Mouse (Mus musculus) CD8-positive naive resting alpha-beta T cell, adult 57 days (primary cell): Measurements from ENCODE around the gene Higd1c. TPM values are rescaled to one million over a fixed set of nuclear protein-coding genes. Genes with fewer than 3 reads are reported as not detected.

Experiments
- total RNA-seq: library from RNA; stranded (reverse); gene quantifications from one replicate; pipeline ENCODE4 v1.2.4, GENCODE M21; 2023

Higd1c gene
- total RNA-seq = not detected

DNA sequence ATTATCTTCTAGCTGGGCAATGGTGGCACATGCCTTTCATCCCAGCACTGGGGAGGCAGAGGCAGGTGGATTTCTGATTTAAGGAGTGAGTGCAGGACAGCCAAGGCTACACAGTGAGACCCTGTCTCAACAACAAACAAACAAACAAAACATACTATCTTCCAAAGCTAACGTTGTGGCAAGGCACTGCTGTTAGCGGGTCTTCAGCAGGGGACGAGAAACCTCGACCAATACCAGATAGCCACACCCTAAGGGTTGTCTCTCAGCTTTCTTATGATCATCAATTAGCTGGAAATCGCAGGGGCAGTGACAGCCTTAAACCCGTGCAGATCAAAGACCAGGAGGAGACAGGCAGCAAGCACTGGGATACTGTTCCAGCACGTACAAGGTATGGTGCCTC is at the start of gene Higd1c:
Gene Higd1c, plus strand, starts transcription at position 301 of the 400 bp plus-strand sequence.

DNA sequence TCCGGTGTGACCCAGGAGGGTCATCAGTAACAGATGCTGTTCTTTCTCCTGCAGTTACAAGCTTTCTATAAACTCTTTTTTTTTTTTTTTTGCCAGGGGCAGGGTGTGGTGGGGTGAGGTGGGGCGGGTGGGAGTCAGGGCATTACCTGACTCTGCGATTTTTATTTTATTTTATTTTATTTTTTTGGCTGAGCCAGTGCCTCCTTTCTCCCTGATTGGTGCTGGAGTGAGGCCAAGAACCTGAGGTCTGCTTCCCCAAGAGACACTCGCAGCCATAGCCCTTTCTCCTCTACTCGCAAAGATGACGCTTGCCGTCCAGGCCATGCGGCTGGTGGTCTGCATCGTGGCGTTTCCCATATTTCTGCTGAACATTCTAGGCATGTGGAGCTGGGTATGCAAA is 29.7 kb upstream of the Higd1c start, which contains the start of gene Mettl7a3:
Gene Mettl7a3, plus strand, starts transcription at position 301 of the 400 bp plus-strand sequence.

DNA sequence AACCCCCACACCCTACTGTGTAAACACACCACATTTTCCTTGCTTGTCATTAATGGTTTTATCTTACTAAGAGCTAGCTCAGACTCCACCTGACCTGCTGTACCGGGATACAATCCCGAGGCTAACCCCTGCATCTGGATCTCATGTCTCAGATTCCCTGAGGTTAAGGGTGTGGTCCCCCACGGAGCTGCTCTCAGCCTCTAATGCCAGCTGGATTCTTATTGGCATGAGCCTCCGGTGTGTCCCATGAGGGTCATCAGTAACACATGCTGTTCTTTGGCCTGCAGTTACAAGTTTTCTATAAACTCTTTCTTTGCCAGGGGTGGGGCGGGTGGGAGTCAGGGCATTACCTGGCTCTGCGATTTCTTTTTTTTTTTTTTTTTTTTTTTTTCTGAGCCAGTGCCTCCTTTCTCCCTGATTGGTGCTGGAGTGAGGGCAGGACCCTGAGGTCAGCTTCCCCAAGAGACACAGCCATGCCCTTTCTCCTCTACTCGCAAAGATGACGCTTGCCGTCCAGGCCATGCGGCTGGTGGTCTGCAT is 11.6 kb upstream of the Higd1c start, which contains the start of the genes Methig1 and Mettl7a2:
Gene Methig1, plus strand, starts transcription at position 439 of the 540 bp plus-strand sequence.
Gene Mettl7a2, plus strand, starts transcription at position 490 of the 540 bp plus-strand sequence.

DNA sequence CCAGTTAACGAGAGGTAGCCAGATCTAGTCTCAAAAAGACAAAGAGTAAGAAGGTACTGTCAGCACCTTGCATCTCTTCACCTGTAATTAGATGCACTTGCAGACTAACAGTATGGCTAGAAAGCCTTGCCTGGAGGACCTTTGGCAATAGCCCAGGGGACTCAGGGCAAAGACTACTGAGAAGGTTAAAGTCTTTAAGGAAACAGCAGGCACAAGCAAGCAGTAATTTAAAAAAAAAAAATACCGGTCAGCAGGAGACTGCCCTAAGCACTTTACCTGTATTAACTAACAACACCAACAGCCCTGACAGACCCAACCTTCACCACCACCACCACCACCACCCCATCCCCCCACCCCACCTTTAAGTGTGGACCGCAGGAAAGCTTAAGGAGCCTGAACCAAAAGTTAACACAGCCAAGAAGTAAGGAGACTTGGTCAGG is 57.4 kb downstream of the Higd1c start, which contains the start of gene Gm5475:
Gene Gm5475, plus strand, starts transcription at position 390 of the 440 bp plus-strand sequence.

DNA sequence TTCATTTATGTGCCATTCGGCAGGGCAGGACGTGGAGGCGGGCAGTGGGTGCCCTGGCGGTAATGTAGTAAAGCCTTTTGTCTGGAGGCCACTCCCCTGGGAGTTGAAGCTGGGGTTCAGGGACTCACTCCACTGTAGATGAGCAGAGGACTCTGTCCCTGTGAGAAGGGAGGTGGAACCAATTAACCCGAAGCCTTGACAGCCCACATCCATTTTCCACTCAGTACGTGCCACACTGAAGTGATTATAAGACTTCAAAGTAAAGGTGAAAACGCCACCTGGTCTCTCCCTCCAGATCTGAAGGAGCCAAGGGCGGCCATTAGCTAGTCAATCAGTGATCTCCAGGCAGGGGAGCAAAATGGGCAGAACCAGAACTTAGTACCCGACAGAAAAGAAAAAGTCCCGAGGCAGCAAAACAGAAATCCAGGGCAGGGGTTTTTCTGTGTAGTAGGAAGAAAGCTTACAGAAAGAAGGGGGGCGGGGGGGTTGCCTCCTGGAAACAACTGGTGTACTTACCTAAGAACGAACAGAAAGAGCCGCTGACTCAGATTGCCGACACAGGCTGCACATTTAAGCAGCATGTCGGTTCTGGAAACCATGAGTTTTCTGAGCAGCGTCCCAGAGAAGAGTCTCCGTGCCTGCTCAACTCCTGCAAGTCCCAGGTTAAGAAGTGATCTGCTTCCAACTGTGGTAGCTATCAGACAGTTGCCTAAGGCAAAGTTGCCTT is 60.2 kb downstream of the Higd1c start, which contains the start of gene Slc11a2:
Gene Slc11a2, minus strand, starts transcription at position 677 of the 727 bp plus-strand sequence.

Other genes starting within 250 kb of the Higd1c start
- gene Atf1, start 136.7 kb upstream of the Higd1c start, total RNA-seq = 68.5 TPM
- not detected for gene Tmprss12, start 83.7 kb upstream of the Higd1c start, total RNA-seq
- 32.5 TPM for gene Mettl7a1, start 60.4 kb upstream of the Higd1c start, total RNA-seq
- not detected for gene Mettl7a3, start 29.6 kb upstream of the Higd1c start, total RNA-seq
- not detected for gene Methig1, start 11.4 kb upstream of the Higd1c start, total RNA-seq
- 1.2 TPM for gene Mettl7a2, start 11.3 kb upstream of the Higd1c start, total RNA-seq
- gene Gm5475, start 57.6 kb downstream of the Higd1c start, total RNA-seq = not detected
- gene Slc11a2, start 60.5 kb downstream of the Higd1c start, total RNA-seq = 70.8 TPM
- gene Letmd1, start 104.5 kb downstream of the Higd1c start, total RNA-seq = 57.2 TPM
- gene Csrnp2, start 130.9 kb downstream of the Higd1c start, total RNA-seq = 10.2 TPM
- gene Tfcp2, start 187.5 kb downstream of the Higd1c start, total RNA-seq = 11.4 TPM
- gene Pou6f1, start 235.4 kb downstream of the Higd1c start, total RNA-seq = 30.2 TPM